Mouse (Mus musculus) thymus, postnatal 0 days (tissue): Measurements from ENCODE around the gene Gna15. TPM values are rescaled to one million over a fixed set of nuclear protein-coding genes. Genes with fewer than 3 reads are reported as not detected.
A peak's percentile ranks its signal among the peaks of the same experiment; 100 is the strongest.

ENCODE experiments used
- DNase-seq: peaks from one replicate; pipeline ENCODE4 v3.0.0-alpha.2; 2015; ENCODE audit warnings: low spot score
- polyA plus RNA-seq: library from polyadenylated mRNA; unstranded; fragments of >200 nt; fragmentation: Nextera tagmentation; extraction: Ambion mirVana; gene quantifications from 2 replicates; pipeline ENCODE4 v1.2.1, GENCODE M21; 2015

The Gna15 gene
- 3.5 TPM in 2 replicates for polyA plus RNA-seq

GRCm38 (mm10) chr10:81524051-81524605 is at the start of gene Gna15:
Gene Gna15, minus strand, starts transcription at chr10:81524225.
- no peak for DNase-seq

GRCm38 (mm10) chr10:81572975-81573374 is 49.0 kb upstream of the Gna15 start:
- peak; percentile 1 for DNase-seq

- peak; percentile 6 for DNase-seq
Observed at GRCm38 (mm10) chr10:81572133-81572671, 48.2 kb upstream of the Gna15 start.

- peak; percentile 97 for DNase-seq
Observed at GRCm38 (mm10) chr10:81571501-81571876, 47.5 kb upstream of the Gna15 start.

GRCm38 (mm10) chr10:81570831-81571500 is 46.9 kb upstream of the Gna15 start:
- DNase-seq = peak; percentile 87

- peak; percentile 13 for DNase-seq
Observed at GRCm38 (mm10) chr10:81570238-81570800, 46.3 kb upstream of the Gna15 start.

- DNase-seq = peak; percentile 4
Observed at GRCm38 (mm10) chr10:81569507-81570237, 45.6 kb upstream of the Gna15 start.

GRCm38 (mm10) chr10:81568381-81569191 is 44.6 kb upstream of the Gna15 start:
- peak; percentile 4 for DNase-seq

GRCm38 (mm10) chr10:81565257-81566228 is 41.5 kb upstream of the Gna15 start:
- DNase-seq = peak; percentile 69

- DNase-seq = peak; percentile 82
Observed at GRCm38 (mm10) chr10:81564734-81565133, 40.7 kb upstream of the Gna15 start.

GRCm38 (mm10) chr10:81564216-81564615 is 40.2 kb upstream of the Gna15 start:
- DNase-seq = no peak

GRCm38 (mm10) chr10:81563481-81563880 is 39.5 kb upstream of the Gna15 start:
- no peak for DNase-seq

GRCm38 (mm10) chr10:81562411-81562810 is 38.4 kb upstream of the Gna15 start:
- no peak for DNase-seq

- DNase-seq = peak; percentile 96
Observed at GRCm38 (mm10) chr10:81560719-81561459, 36.9 kb upstream of the Gna15 start.

GRCm38 (mm10) chr10:81559627-81560539 is 35.9 kb upstream of the Gna15 start:
- DNase-seq = peak; percentile 79

GRCm38 (mm10) chr10:81559163-81559626 is 35.2 kb upstream of the Gna15 start, which contains the start of gene Aes:
Gene Aes, plus strand, starts transcription at chr10:81559488.
- peak; percentile 73 for DNase-seq

- DNase-seq = no peak
Observed at GRCm38 (mm10) chr10:81557491-81557890, 33.5 kb upstream of the Gna15 start.

- no peak for DNase-seq
Observed at GRCm38 (mm10) chr10:81556282-81556681, 32.3 kb upstream of the Gna15 start.
